Mouse (Mus musculus): ENCODE measurements around the gene Pip5k1c.

The Pip5k1c gene

GRCm38 (mm10) chr10:81346453-81347067, 53.8 kb downstream of the Pip5k1c start:
- no peak for DNase-seq (ENCODE audit: low read depth, low spot score)

DNA sequence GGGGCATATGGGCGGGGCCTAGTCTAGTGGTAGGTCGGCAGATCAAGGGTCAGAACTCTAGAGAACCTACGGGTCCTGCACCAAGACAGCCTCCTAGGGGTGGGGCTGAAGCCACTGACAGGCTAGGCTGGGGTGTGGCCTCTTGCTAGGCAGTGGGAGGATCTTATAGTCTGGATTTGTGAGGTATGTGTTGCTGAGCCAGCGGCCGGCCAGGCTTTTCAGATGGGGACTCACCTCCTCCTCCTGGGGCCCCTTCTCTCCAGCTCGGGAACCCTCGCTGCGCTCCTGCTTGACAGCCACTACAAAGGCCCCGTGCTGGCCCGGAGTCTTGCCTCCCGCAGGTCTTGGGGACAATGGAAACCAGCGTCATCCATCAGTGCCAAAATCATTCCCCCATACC, 56.4 kb downstream of the Pip5k1c start:
- DNase-seq (ENCODE audit: low read depth, low spot score): no peak

DNA sequence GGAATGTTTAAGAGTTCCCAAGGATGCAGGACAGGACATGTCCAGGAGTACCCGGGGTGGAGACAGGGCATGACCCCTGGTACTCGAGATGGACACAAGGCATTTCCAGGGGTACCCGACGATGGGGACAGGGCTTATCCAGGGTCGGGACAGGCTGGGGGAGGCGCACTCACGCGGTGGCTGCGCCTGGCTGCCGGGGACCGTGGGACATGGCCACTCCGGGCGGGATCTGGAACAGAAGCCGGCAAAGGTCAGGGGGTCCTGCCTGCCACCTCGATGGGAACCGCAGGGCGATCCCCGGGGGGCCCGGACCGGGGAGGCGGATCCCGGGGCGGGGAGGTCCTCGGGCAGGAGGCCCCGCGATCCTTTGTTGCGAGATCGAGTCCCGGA, 57.2 kb downstream of the Pip5k1c start:
- DNase-seq (ENCODE audit: low read depth, low spot score): no peak

GRCm38 (mm10) chr10:81350351-81351063, 57.7 kb downstream of the Pip5k1c start, which contains the start of gene Hmg20b:
Hmg20b (minus strand) TSS chr10:81350480.
- peak; percentile 97 for DNase-seq (ENCODE audit: low read depth, low spot score)

DNA sequence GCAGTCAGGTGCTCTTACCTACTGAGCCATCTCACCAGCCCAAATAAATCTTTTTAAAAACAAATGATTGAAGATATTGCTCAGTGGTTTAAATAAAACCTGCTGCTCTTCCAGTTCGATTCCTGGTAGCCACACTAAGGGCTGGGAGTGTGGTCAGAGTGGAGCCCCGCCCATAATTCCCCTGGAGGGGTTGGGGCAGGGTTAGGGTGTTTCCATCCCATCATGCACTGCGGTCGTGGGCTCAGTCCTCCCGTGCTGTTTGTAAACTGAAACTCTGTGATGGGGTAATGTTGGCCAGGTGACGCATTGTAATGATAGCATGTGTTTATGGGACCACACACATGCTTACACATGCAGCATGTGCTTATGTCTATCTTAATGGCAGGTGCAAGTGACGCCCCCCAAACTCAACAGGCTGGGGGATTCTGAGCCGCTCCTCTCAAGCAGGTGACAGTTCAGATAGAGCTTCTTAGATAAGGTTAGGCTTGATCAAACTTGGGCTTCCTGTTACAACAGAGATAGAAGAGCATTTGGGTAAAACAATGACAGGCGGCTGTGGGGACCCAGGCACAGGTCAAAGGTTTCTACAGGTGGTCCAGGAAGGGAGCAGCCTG, 59.0 kb downstream of the Pip5k1c start:
- DNase-seq (ENCODE audit: low read depth, low spot score): no peak

- DNase-seq (ENCODE audit: low read depth, low spot score): no peak
These were observed 62.1 kb downstream of the Pip5k1c start for GRCm38 (mm10) chr10:81354738-81355477.

- DNase-seq (ENCODE audit: low read depth, low spot score): no peak
These were observed 62.8 kb downstream of the Pip5k1c start for GRCm38 (mm10) chr10:81355533-81355932.

DNA sequence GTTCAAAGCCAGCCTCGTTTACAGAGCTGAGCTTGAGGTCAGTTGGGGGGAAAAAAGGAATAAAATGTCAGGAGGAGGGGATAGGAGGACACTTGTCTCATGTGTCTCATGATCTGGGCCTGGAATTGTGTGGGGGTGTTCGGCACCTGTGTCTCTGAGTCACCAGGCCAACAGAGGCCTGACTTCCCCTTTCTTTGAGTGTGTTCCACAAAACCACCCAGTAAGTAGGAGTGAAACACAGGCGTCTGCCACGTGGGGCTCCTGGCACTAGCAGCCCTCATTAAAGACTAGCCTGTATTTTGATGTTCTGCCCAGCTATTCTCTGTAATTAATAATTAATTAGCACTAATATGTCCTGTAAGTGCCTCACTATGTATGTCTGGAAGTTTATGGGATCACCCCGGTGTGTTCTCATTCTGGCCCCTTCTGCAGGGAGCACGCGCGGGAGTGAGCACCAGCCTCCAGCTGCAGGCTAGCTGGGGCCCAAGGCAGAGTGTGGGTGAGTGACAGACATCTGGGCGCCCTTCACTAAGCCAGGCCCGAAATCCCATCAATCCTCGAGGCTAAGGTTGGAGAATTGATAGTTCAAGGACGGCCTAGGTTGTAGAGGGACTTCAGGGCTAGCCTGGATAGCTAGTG, 63.7 kb downstream of the Pip5k1c start:
- no peak for DNase-seq (ENCODE audit: low read depth, low spot score)

- peak; percentile 80 for DNase-seq (ENCODE audit: low read depth, low spot score)
These were observed 64.5 kb downstream of the Pip5k1c start, which contains the start of gene Mfsd12 for GRCm38 (mm10) chr10:81356991-81357844. Mfsd12 (plus strand) TSS chr10:81357491.

DNA sequence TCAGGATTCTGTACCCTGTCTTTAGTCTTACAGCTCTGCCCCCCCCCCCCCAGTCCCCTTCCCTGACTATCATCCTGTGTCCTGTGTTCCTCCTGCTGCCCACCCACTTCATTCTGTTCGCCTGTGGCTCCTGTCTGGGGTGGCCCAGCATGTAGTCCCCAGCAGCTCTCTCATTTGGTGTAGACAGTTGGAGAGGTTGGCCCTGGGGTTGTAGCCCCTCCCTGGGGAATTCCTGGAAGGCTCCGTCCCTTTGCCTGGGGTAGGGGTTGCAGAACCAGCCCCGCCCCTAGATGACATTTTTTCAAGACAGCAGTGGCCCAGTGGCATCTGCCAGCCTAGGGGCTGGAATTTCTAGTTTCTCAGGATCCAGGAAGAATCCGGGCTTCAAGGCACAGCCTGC, 65.4 kb downstream of the Pip5k1c start:
- no peak for DNase-seq (ENCODE audit: low read depth, low spot score)

DNA sequence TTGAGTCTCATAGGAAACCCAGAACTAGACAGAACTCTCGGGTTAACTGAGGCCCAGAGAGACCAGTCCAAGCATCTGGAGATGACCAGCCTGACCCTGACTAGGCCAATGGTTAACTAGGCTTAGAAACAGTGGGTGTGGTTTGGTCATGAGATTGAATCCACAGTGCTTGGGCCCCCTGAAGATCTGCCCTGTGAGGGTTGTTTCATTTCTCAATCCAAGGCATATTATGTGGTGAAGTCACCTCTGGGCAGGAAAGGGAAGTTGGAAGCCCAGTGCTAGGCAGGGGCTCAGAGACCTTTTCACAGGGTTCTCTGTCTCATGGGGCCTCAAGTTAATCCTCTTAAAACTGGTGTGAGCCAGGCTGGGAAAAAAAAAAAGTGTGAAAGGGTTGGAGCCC, 66.1 kb downstream of the Pip5k1c start:
- DNase-seq (ENCODE audit: low read depth, low spot score): no peak

DNA sequence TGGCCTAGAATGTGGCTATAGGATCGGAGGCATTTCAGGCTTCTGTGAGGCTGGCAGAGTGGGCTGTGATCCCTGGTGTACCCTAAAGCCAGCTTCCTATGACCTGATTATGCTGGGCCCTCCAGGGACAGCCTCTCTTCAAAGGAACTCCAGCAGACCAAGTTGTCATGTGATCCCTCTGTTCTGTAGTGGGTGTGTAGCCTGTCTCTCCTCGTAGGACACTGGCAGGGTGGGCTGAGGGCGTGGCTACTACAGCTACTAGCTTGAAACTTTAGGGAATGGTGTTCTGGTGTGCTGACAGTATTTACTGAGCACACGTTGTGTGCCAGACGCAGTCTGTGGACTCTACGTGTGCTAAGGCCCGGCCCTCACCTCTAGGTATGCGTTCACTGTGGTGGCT, 68.0 kb downstream of the Pip5k1c start:
- no peak for DNase-seq (ENCODE audit: low read depth, low spot score)

DNA sequence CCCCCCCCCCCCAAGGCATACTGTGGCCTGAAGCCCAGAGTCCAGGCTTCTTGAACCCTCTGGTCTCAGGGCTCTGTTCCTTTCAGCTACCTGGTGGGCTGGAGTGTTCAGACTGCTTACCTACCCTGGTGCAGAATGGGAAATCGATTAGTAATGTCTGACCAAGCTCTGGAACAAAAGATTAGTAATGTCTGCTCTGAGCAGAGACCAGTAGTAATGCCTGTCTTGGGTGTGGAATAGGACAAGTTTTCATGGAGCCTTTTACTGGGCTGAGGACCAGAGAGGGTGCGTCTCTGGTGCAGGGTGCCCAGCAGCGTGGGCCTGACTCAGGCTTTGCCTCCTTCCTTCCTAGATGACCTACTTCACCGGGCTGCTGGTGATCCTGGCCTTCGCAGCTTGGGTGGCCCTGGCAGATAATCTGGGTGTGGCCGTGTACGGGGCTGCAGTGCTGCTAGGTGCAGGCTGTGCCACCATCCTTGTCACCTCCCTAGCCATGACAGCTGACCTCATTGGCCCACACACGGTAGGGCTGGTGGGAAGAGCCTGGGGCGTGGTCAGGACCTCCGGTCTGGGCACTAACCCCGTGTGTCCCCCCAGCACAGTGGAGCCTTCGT, 69.7 kb downstream of the Pip5k1c start:
- no peak for DNase-seq (ENCODE audit: low read depth, low spot score)

- DNase-seq (ENCODE audit: low read depth, low spot score): no peak
These were observed 70.9 kb downstream of the Pip5k1c start for GRCm38 (mm10) chr10:81363436-81364346.

- no peak for DNase-seq (ENCODE audit: low read depth, low spot score)
These were observed 71.9 kb downstream of the Pip5k1c start for GRCm38 (mm10) chr10:81364666-81365065.

GRCm38 (mm10) chr10:81365073-81365472, 72.3 kb downstream of the Pip5k1c start:
- no peak for DNase-seq (ENCODE audit: low read depth, low spot score)

DNA sequence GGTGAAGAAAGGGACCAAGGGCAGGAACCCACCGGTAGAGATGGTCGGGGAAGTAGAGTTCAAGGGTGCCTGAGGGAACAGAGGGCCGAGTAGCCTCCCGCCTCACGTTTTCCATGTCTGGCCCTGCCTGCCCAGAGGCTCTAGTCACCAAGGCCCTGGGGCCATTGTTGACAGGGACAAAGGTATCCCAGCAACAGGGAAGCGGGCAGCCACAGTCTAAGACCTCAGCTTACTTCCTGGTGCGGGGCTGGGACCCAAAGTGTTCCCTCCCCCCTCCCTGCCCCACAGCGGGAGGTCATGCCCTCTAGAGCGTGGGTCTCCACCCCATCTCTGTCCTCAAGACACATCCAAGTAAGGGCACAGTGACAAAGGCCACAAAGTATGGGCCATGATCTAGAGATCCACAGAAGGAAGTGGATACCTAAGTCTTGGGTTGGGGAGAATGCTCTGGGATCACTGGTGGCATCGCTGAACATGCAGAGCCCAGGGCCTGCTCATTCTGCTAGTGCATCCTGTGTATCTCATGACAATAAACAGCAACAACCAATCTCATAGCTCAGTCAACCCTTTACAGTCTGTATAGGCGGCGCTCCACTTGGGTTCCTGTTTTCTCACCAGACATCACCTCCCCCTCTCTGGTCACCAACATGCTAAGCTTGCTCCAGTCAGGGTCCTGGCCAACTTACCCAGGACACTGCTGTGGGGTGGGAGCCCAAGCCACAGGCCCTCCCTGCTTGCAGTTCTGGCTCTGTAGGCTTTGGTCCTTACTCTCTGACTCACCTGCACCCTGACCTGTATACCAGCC, 73.1 kb downstream of the Pip5k1c start, which contains the start of gene 4930404N11Rik:
TSS of gene 4930404N11Rik (minus strand) at position 145 of the 805 bp plus-strand sequence.
- DNase-seq (ENCODE audit: low read depth, low spot score): no peak

GRCm38 (mm10) chr10:81366477-81367206, 73.9 kb downstream of the Pip5k1c start:
- no peak for DNase-seq (ENCODE audit: low read depth, low spot score)
